Mouse (Mus musculus): ENCODE results near the gene Nav2.

Nav2 gene

GRCm38 (mm10) chr7:49577096-49577495 is 668.6 kb downstream of the Nav2 start:
- in situ Hi-C loops (cut with MseI, MboI): loop anchor here in 1 of 2 experiments (25.0 kb wide), 1 partner anchor 90 kb away; no protein-coding TSS in a partner anchor

GRCm38 (mm10) chr7:49581951-49582350 is 673.4 kb downstream of the Nav2 start:
- in situ Hi-C loops (cut with MseI, MboI): loop anchor here in 1 of 2 experiments (25.0 kb wide), 1 partner anchor 95 kb away; no protein-coding TSS in a partner anchor

- in situ Hi-C loops (cut with MseI, MboI): loop anchor here in 1 of 2 experiments (25.0 kb wide), 1 partner anchor 95 kb away; no protein-coding TSS in a partner anchor
These were observed 674.0 kb downstream of the Nav2 start for GRCm38 (mm10) chr7:49582551-49582950.

GRCm38 (mm10) chr7:49583176-49583575 is 674.7 kb downstream of the Nav2 start:
- in situ Hi-C loops (cut with MseI, MboI): loop anchor here in 1 of 2 experiments (25.0 kb wide), 1 partner anchor 96 kb away; no protein-coding TSS in a partner anchor

- in situ Hi-C loops (cut with MseI, MboI): loop anchor here in 1 of 2 experiments (25.0 kb wide), 1 partner anchor 99 kb away; no protein-coding TSS in a partner anchor
These were observed 678.1 kb downstream of the Nav2 start for GRCm38 (mm10) chr7:49586530-49587120.

- in situ Hi-C loops (cut with MseI, MboI): loop anchor here in 1 of 2 experiments (25.0 kb wide), 1 partner anchor 102 kb away; no protein-coding TSS in a partner anchor
These were observed 681.1 kb downstream of the Nav2 start for GRCm38 (mm10) chr7:49589635-49590034.

- in situ Hi-C loops (cut with MseI, MboI): loop anchor here (5.0 to 25.0 kb wide), 2 partner anchors 100 to 110 kb away; no protein-coding TSS in a partner anchor
These were observed 689.3 kb downstream of the Nav2 start for GRCm38 (mm10) chr7:49597776-49598175.

- in situ Hi-C loops (cut with MseI, MboI): loop anchor here (5.0 to 25.0 kb wide), 2 partner anchors 101 to 111 kb away; no protein-coding TSS in a partner anchor
These were observed 689.7 kb downstream of the Nav2 start for GRCm38 (mm10) chr7:49598225-49598624.

- in situ Hi-C loops (cut with MseI, MboI): loop anchor here (5.0 to 25.0 kb wide), 2 partner anchors 103 to 113 kb away; no protein-coding TSS in a partner anchor
These were observed 691.4 kb downstream of the Nav2 start for GRCm38 (mm10) chr7:49599950-49600349.

GRCm38 (mm10) chr7:49601191-49601975 is 692.9 kb downstream of the Nav2 start:
- in situ Hi-C loops (cut with MseI, MboI): no loop called here

- in situ Hi-C loops (cut with MseI, MboI): no loop called here
These were observed 695.7 kb downstream of the Nav2 start for GRCm38 (mm10) chr7:49604244-49604643.

- in situ Hi-C loops (cut with MseI, MboI): no loop called here
These were observed 696.7 kb downstream of the Nav2 start for GRCm38 (mm10) chr7:49604965-49605795.

- in situ Hi-C loops (cut with MseI, MboI): loop anchor here in 1 of 2 experiments (5.0 kb wide), 1 partner anchor 136 kb away; no protein-coding TSS in a partner anchor
These were observed 707.8 kb downstream of the Nav2 start for GRCm38 (mm10) chr7:49616258-49616735.

GRCm38 (mm10) chr7:49617087-49617486 is 708.6 kb downstream of the Nav2 start:
- in situ Hi-C loops (cut with MseI, MboI): loop anchor here in 1 of 2 experiments (5.0 kb wide), 1 partner anchor 135 kb away; no protein-coding TSS in a partner anchor

GRCm38 (mm10) chr7:49620160-49620559 is 711.6 kb downstream of the Nav2 start:
- in situ Hi-C loops (cut with MseI, MboI): no loop called here

- in situ Hi-C loops (cut with MseI, MboI): no loop called here
These were observed 723.4 kb downstream of the Nav2 start for GRCm38 (mm10) chr7:49631885-49632284.

- in situ Hi-C loops (cut with MseI, MboI): no loop called here
These were observed 723.9 kb downstream of the Nav2 start for GRCm38 (mm10) chr7:49632391-49632790.

GRCm38 (mm10) chr7:49633375-49633956 is 725.0 kb downstream of the Nav2 start:
- in situ Hi-C loops (cut with MseI, MboI): no loop called here

GRCm38 (mm10) chr7:49634291-49635073 is 726.0 kb downstream of the Nav2 start:
- in situ Hi-C loops (cut with MseI, MboI): no loop called here

Measured in mouse trophoblast stem cell (cell line).